ENCODE assay signal across 12 mouse cellular contexts in the genomic region with DNA sequence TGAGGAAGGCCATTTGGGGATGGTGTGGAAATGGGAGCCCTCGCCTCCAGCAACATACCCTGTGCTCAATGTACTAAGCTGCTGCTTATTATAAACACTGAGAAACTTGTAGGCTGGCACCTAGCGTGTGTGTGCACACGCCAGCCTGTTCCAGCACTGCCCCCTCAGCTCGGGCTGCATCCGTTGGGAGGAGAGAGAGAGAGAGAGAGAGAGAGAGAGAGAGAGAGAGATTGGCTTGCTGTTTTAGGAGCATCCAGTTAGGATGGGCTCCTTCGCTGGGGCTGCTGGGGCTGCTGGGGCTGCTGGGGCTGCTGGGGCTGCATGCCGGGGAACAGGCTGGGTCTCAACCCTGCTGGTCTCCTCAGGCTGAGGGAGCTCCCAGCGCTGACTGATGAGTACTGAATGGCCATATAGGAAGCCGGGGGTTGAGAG. TPM values are rescaled to one million over a fixed set of nuclear protein-coding genes. Genes with fewer than 3 reads are reported as not detected.
DNase-seq lines count a peak whose midpoint lies in the region; ATAC-seq and TF ChIP-seq lines count a peak whose summit lies in the region.
"Had no signal": no experiment of that assay in that cellular context is flagged by ENCODE, and none has a peak within 500 bp of the region (broad histone marks: within the 10 kb centered on the region; RNA-seq: fewer than 3 reads in every experiment).

No protein-coding gene starts in this region.

- H3K9me3 ChIP-seq in forebrain, embryonic 15.5 days, result no peaks in the 10 kb centered on the region
- H3K9me3 ChIP-seq in forebrain, embryonic 16.5 days (ENCODE audit: control insufficient read depth, low read length), result no peaks in the 10 kb centered on the region
- H3K9me3 ChIP-seq in midbrain, embryonic 13.5 days, result no peaks in the 10 kb centered on the region
- no peaks in the 10 kb centered on the region for H3K9me3 ChIP-seq in liver, postnatal 0 days (ENCODE audit: low read length)

- TF ChIP-seq CTCF in layer of hippocampus, adult 2 months (conservative IDR thresholded peaks at IDR 0.05), result no peak
- no peak for TF ChIP-seq CTCF in C2C12 (IDR thresholded peaks at IDR 0.05; ENCODE audit: control insufficient read depth, insufficient read depth, insufficient read length)
- no peak for TF ChIP-seq CTCF in liver, postnatal 0 days (IDR thresholded peaks at IDR 0.05; ENCODE audit: low read depth)

- H3K27me3 ChIP-seq in forebrain, embryonic 15.5 days, result no peaks in the 10 kb centered on the region
- no peaks in the 10 kb centered on the region for H3K27me3 ChIP-seq in forebrain, embryonic 16.5 days (replicated peaks; ENCODE audit: control insufficient read depth, insufficient read depth, low read length)
- H3K27me3 ChIP-seq in C2C12 (ENCODE audit: control insufficient read depth, insufficient read depth, insufficient read length), result no peaks in the 10 kb centered on the region
- peaks cover 4% of the 10 kb centered on the region; the same call in 1 of the 2 replicates for H3K27me3 ChIP-seq in midbrain, embryonic 13.5 days
- H3K27me3 ChIP-seq in liver, postnatal 0 days (ENCODE audit: insufficient read depth, low read length), result no peaks in the 10 kb centered on the region
- H3K27me3 ChIP-seq: Patski had no signal

- peaks cover 81% of the 10 kb centered on the region for H3K4me1 ChIP-seq in forebrain, embryonic 15.5 days
- H3K4me1 ChIP-seq in forebrain, embryonic 16.5 days (replicated peaks; ENCODE audit: control insufficient read depth, insufficient read depth, low read length), result peaks cover 72% of the 10 kb centered on the region
- H3K4me1 ChIP-seq in midbrain, embryonic 13.5 days (replicated peaks), result peaks cover 91% of the 10 kb centered on the region
- H3K4me1 ChIP-seq in liver, postnatal 0 days (ENCODE audit: insufficient read depth), result peaks cover 15% of the 10 kb centered on the region

- no peak for ATAC-seq in forebrain, embryonic 15.5 days (replicated peaks)
- ATAC-seq in forebrain, embryonic 16.5 days, result no peak
- ATAC-seq in midbrain, embryonic 13.5 days, result no peak
- no peak for ATAC-seq in liver, postnatal 0 days
- ATAC-seq: CD4-positive, CD25-positive, alpha-beta regulatory T cell, adult 4 months had no signal

- H3K79me2 ChIP-seq in C2C12 (ENCODE audit: control insufficient read depth, insufficient read depth), result peaks cover 17% of the 10 kb centered on the region

- peak overlapping the region; percentile 82 for H3K27ac ChIP-seq in forebrain, embryonic 15.5 days (replicated peaks)
- H3K27ac ChIP-seq in forebrain, embryonic 16.5 days (ENCODE audit: low read length), result no peak overlapping the region
- H3K27ac ChIP-seq in layer of hippocampus, adult 2 months, result peak overlapping the region; percentile 93
- H3K27ac ChIP-seq in midbrain, embryonic 13.5 days, result peak overlapping the region; percentile 87; the same call in 1 of the 2 replicates
- no peak overlapping the region for H3K27ac ChIP-seq in liver, postnatal 0 days (ENCODE audit: low read depth)
- H3K27ac ChIP-seq: liver, embryonic 14.5 days had no signal

- no peak overlapping the region for H3K4me2 ChIP-seq in forebrain, embryonic 15.5 days (replicated peaks)
- no peak overlapping the region for H3K4me2 ChIP-seq in forebrain, embryonic 16.5 days (ENCODE audit: low read length)
- H3K4me2 ChIP-seq in midbrain, embryonic 13.5 days (replicated peaks), result no peak overlapping the region
- H3K4me2 ChIP-seq in liver, postnatal 0 days (ENCODE audit: low read depth, low read length), result no peak overlapping the region

- H3K9ac ChIP-seq in forebrain, embryonic 15.5 days (replicated peaks), result no peak overlapping the region
- H3K9ac ChIP-seq in forebrain, embryonic 16.5 days (replicated peaks; ENCODE audit: low read depth, low read length), result no peak overlapping the region
- 0 out of 2 replicates have a peak overlapping the region, but pooled peaks have one; percentile 12 for H3K9ac ChIP-seq in midbrain, embryonic 13.5 days (replicated peaks)
- no peak overlapping the region for H3K9ac ChIP-seq in liver, postnatal 0 days (replicated peaks)
- H3K9ac ChIP-seq: liver, embryonic 14.5 days had no signal

- DNase-seq in layer of hippocampus, adult 2 months (ENCODE audit: low spot score in 2 of 2), result no peak
- DNase-seq in layer of hippocampus, postnatal 25 days (ENCODE audit: extremely low spot score in 1 of 2, low spot score in 1 of 2), result no peak
- no peak for DNase-seq in liver, postnatal 0 days
- no peak for DNase-seq in urinary bladder, postnatal 25 days (ENCODE audit: low spot score)
- DNase-seq: kidney, adult 18-20 months had no signal

- H3K79me3 ChIP-seq in C2C12 (ENCODE audit: low read depth), result peaks cover 6% of the 10 kb centered on the region

- WGBS in forebrain, embryonic 15.5 days, result 70% methylated on average over 9 of the region's 9 CpGs
- 65% methylated on average over 8 of the region's 9 CpGs for WGBS in forebrain, embryonic 16.5 days
- WGBS in midbrain, embryonic 13.5 days, result 77% methylated on average over 9 of the region's 9 CpGs
- 85% methylated on average over 9 of the region's 9 CpGs for WGBS in liver, postnatal 0 days (ENCODE audit: insufficient replicate concordance)

- no peaks in the 10 kb centered on the region for H3K36me3 ChIP-seq in forebrain, embryonic 15.5 days
- H3K36me3 ChIP-seq in forebrain, embryonic 16.5 days (ENCODE audit: control insufficient read depth, insufficient read depth), result peaks cover 5% of the 10 kb centered on the region; the same call in 1 of the 2 replicates
- peaks cover 6% of the 10 kb centered on the region for H3K36me3 ChIP-seq in C2C12 (ENCODE audit: control insufficient read depth, insufficient read depth)
- H3K36me3 ChIP-seq in midbrain, embryonic 13.5 days, result peaks cover 8% of the 10 kb centered on the region; the same call in 1 of the 2 replicates
- H3K36me3 ChIP-seq in liver, postnatal 0 days (replicated peaks; ENCODE audit: insufficient read depth, low read length), result no peaks in the 10 kb centered on the region

- H3ac ChIP-seq in C2C12 (ENCODE audit: control insufficient read depth, insufficient read length, low read depth), result peak overlapping the region; percentile 9

- no peak overlapping the region for H3K4me3 ChIP-seq in forebrain, embryonic 15.5 days
- no peak overlapping the region for H3K4me3 ChIP-seq in forebrain, embryonic 16.5 days (replicated peaks; ENCODE audit: low read length)
- no peak overlapping the region; the same call in 1 of the 2 replicates for H3K4me3 ChIP-seq in layer of hippocampus, adult 2 months
- H3K4me3 ChIP-seq in C2C12 (ENCODE audit: insufficient read depth, poor library complexity, severe bottlenecking), result no peak overlapping the region
- no peak overlapping the region for H3K4me3 ChIP-seq in midbrain, embryonic 13.5 days (replicated peaks)
- no peak overlapping the region for H3K4me3 ChIP-seq in liver, postnatal 0 days (ENCODE audit: low read depth, low read length)

- no peak for TF ChIP-seq EP300 in liver, postnatal 0 days (IDR thresholded peaks at IDR 0.05; ENCODE audit: low read depth)

TF ChIP-seq in C2C12, 6 proteins besides CTCF, POLR2A, EP300 and RAD21:
- TF ChIP-seq MAX (IDR thresholded peaks at IDR 0.05) (no peak), FOSL1 (IDR thresholded peaks at IDR 0.05; ENCODE audit: insufficient read depth, low read length, poor library complexity, severe bottlenecking) (no peak), MYOD1 (IDR thresholded peaks at IDR 0.05; ENCODE audit: control insufficient read depth, insufficient read length, low read depth) (no peak), MYOG (IDR thresholded peaks at IDR 0.05; ENCODE audit: control insufficient read depth, extremely low read depth, insufficient read length) (no peak), USF1 (IDR thresholded peaks at IDR 0.05; ENCODE audit: low read depth) (no peak), CEBPB (IDR thresholded peaks at IDR 0.05; ENCODE audit: low read depth) (no peak)
TF ChIP-seq in C2C12: peak in this region for 0.

RNA-seq across cellular contexts. Expression of a gene that starts 8.3 kb away (rescaled TPM):
- 105 and 120 TPM in 2 replicates for polyA plus RNA-seq in forebrain, embryonic 15.5 days (2015; fragmentation: Nextera tagmentation; extraction: Ambion mirVana)
- polyA plus RNA-seq in forebrain, embryonic 16.5 days (2015; fragmentation: Nextera tagmentation; extraction: Ambion mirVana), result 109 and 113 TPM in 2 replicates
- total RNA-seq in layer of hippocampus, adult 2 months (2021), result 100 to 1,000 TPM; 218 to 227 TPM
- 100 to 1,000 TPM; 233 to 240 TPM for total RNA-seq in layer of hippocampus, postnatal 25 days (2021)
- 4.7 TPM for polyA plus RNA-seq in C2C12 (2012; fragmentation: generic; extraction: Trizol)
- 88.3 and 98.6 TPM in 2 replicates for polyA plus RNA-seq in midbrain, embryonic 13.5 days (2015; fragmentation: Nextera tagmentation; extraction: Ambion mirVana)
- 0.18 and 0.28 TPM in 2 replicates for polyA plus RNA-seq in liver, postnatal 0 days (2015; fragmentation: Nextera tagmentation; extraction: Ambion mirVana)

RNA-seq across cellular contexts. Expression of a gene that starts 56.7 kb away (rescaled TPM):
- polyA plus RNA-seq in forebrain, embryonic 15.5 days (2015; fragmentation: Nextera tagmentation; extraction: Ambion mirVana), result 341 and 346 TPM in 2 replicates
- polyA plus RNA-seq in forebrain, embryonic 16.5 days (2015; fragmentation: Nextera tagmentation; extraction: Ambion mirVana), result 336 and 357 TPM in 2 replicates
- 100 to 1,000 TPM in 1 of 2 experiments, 10 to 100 TPM in 1; 93.8 to 101 TPM for total RNA-seq in layer of hippocampus, adult 2 months (2021)
- total RNA-seq in layer of hippocampus, postnatal 25 days (2021), result 10 to 100 TPM; 91.5 to 93.1 TPM
- 82.9 TPM for polyA plus RNA-seq in C2C12 (2012; fragmentation: generic; extraction: Trizol)
- 321 and 336 TPM in 2 replicates for polyA plus RNA-seq in midbrain, embryonic 13.5 days (2015; fragmentation: Nextera tagmentation; extraction: Ambion mirVana)
- polyA plus RNA-seq in liver, postnatal 0 days (2015; fragmentation: Nextera tagmentation; extraction: Ambion mirVana), result 128 and 143 TPM in 2 replicates

Comparison
In these comparisons a context has a peak if more than half of its experiments do, and no peak if none do; other contexts are left out.
1. H3K27ac ChIP-seq: peak in forebrain, embryonic 15.5 days (single experiment), layer of hippocampus, adult 2 months (single experiment) and midbrain, embryonic 13.5 days (single experiment); none in forebrain, embryonic 16.5 days (single experiment) and liver, postnatal 0 days (single experiment).
2. RNA of a gene that starts 8.3 kb away (polyA plus RNA-seq): 105 to 120 TPM in forebrain, embryonic 15.5 days, 109 to 113 TPM in forebrain, embryonic 16.5 days and 88.3 to 98.6 TPM in midbrain, embryonic 13.5 days; 4.7 TPM in C2C12 (single experiment) and 0.18 to 0.28 TPM in liver, postnatal 0 days; every median in the first group is over 10 times any median in the second.